Mouse (Mus musculus) lung, postnatal 4 days (tissue): ENCODE data around the gene Ergic1.

ENCODE experiments used
- DNase-seq, 2 experiments: peaks; one replicate each; pipeline ENCODE4 v3.0.0; 2021

Gene Ergic1

DNA sequence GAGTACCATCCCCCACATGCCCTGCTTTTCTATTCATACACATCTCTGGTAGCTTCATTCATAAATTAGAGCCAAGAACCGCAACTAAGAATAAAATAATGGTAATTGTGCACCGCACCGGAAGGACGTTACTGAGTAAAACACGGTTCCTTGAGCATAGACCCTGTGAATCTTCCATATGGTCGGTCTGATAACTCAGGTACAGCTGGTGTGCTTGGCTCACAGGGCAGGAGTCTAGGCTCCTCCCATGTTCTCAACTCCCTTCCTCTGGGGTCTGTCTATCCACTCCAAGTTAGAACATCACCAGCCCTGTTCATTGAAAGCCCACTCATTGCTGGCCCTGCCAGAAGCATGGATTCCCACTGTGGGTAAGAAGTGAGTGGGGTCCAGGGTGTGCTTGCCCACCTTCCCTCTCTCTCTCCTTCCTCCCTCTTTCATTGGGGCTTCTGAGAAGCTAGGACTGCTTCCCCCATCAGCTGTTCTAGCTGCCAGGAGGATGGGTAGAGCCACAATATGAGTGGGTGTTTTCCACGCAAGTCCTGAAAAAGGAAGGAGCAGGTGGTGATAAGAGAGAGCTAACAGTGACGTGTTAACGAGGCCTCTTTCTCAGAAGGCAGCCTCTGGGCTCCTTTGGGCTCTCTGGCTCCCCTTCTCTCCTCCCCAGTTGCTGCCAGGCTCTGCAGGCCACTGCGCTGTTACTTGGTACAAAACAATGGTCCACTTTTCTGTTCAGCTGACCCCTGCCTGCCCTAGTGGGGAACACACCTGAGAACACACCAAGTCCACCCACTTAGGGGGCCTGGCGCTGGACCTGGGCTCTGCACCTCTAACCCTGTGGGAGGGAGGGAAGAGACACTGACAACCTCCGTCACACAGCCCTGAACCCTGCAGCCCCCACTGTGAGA, 14.7 kb downstream of the Ergic1 start:
- no peak for DNase-seq

- DNase-seq, result peak; percentile 50 to 73
Measured at GRCm38 (mm10) chr17:26576833-26577232, 15.5 kb downstream of the Ergic1 start.

- no peak for DNase-seq
Measured at GRCm38 (mm10) chr17:26577309-26577708, 16.0 kb downstream of the Ergic1 start.

GRCm38 (mm10) chr17:26578162-26578561, 16.9 kb downstream of the Ergic1 start:
- no peak for DNase-seq

DNA sequence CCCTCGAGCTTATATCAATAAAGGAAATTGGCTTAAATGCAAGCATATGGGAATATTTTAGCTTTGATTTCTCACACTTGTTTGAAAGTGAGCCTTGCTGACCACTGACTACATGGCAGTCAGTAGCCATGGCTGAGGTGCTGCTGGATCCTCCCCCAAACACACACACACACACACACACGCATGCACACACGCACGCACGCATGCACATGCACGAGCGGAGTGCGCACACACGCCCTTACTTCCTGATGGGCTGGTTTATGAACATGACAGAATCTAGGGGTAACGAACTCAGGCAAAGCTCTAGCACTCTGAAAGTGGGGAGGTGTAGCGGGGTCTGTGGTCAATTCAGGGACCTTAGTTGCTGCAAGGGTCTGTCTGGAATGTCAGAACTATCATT, 17.5 kb downstream of the Ergic1 start:
- no peak for DNase-seq

DNA sequence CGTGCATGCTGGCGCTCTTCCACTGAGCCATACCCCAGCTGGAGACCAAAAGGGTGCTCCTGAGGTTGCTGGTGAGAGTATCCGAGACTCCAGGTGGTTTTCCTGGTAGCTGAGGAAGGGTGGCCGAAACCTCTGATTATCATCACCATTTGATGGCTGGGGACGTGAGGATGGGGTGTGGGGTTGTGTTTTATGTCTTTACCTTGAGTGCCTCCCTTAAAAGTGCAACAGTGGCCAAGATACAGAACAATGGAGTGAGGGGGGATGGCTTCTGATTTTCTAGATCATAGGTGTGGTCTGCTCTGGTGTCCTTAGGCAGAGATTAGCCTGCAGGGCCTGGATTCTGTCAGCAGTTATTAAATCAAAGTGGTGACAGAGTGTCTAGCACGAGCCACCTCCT, 18.1 kb downstream of the Ergic1 start:
- DNase-seq, result no peak

- no peak for DNase-seq
Measured at GRCm38 (mm10) chr17:26580873-26581401, 19.6 kb downstream of the Ergic1 start.

DNA sequence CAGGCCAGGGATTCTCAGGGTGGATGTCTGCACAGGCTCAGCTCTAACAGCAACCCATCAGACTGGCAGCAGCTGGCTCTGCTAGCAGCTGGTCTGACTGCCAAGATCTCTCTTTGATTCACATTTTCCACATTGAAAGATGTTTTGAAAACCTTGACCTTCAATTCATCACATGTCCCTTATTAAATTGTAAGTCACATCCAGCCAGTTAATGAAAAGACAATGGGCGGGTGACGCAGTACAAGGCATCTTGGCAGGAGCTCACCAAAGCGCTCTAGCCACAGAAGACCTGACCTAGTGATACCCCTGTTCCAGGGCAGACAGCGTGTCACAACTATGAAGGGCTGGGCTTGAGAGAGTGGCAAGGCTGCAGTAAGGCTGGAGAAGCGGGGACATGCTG, 21.0 kb downstream of the Ergic1 start:
- peak; percentile 70 to 85 for DNase-seq

DNA sequence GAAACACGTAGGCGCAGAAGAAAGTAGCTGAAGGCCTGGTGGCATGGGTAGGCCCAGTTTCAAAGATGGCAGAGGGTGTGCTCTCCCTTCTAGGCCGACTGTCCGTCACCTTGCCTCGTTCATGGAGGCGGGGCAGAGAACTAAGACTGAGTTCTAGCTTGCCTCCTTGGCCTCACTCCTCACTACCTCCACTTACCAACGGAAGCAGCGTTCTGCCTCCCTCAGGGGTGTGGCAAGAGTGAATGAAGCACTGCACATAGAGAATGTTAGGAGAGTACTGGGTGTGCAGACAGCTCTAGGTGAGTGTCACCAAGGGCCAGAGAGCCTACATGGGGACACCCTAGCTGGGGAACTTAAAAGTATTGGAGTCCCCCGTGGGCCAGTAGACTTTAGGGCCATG, 21.8 kb downstream of the Ergic1 start:
- DNase-seq, result no peak

- peak; percentile 60 to 75 for DNase-seq
Measured at GRCm38 (mm10) chr17:26583606-26584005, 22.3 kb downstream of the Ergic1 start.

DNA sequence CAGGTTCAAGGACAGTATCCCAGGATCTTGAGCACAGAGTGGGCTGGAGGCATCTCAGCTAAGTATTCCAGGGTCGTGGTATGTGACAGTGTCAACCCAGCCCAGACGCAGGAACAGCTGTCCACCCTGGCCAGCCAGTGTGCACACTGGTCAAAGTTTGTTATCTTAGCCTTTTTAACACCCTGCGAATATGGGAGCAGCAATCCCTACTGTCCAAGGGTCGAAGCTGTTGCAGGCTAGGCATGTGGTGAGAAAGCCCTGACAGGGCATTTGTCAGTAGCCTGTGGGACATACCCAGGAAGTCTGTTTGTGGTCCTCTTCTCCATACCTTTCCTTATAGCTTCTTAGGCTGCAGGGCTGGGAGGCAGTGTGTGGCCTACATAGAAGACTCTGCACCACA, 22.8 kb downstream of the Ergic1 start:
- DNase-seq, result peak in 1 of 2 experiments; percentile 56

DNA sequence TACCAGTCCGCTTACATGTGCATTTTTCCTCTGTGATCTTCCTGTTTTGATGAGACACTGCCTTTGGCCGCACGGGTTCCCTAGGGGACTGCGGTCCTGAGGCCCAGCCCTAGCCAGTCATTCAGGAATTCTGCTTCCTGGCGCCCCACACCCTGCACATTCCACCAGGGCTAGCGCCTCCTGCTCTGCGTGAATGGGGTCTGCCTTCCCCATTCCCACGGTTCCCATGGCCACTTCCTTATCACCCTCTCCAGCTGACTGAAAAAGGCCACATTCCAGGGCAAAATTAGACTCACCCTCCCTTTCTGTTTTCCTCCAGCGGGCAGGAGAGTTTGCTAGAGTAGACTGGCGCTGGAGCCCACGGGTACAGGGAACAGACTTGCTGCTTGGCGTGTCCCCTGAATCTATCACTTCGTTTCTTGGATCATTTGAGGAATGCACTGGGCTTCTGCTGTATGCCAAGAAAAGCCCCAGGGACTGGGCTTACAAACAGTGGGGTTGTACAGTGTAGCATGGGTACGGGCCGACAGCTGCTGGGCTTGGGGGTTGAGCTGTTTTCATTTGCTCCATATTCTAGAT, 23.4 kb downstream of the Ergic1 start:
- DNase-seq, result peak; percentile 86 to 94

DNA sequence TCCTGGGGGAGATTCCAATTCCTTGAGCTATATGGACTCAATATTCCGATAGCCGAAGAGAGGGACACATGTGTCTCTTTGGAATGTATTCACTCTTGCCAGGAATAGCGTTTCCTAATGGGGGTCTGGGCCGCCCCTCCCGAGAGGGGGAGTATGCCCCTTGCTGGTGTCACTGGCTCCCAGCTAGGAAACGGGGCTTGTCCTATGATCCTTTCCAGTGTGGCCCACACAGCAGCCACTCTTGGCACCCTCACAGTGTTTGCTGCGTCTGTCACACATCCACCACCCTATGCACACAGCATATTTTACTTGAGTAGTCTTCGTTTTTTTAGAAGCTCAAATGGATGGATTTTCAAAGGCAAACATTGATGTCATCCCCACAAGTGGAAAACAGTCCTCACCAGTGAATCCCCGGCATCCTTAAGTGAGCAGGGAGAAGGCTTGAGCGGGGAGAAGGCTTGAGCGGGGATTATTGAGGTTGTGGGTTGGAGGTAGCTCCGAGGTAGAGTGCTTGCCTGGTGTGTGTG, 26.7 kb downstream of the Ergic1 start:
- DNase-seq, result peak in 1 of 2 experiments; percentile 67

DNA sequence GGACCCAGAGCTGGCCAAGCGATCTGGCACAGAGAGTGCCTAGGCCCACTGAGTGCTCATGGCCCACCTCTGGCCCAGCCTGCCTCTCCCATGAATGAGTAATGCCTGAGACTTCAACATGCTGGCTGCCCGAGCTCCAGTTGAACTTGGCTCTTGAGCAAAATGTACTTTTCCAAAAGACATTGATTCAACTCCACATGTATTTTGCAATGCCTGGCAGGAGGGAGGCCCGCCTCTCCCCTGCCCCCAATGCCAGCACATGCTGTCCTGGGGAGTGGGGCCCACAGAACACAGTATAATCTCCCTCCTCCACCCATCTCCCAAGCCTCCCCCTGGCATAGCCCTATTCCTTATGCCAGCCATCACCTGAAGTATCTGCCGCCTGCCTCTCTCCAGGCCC, 31.2 kb downstream of the Ergic1 start:
- peak; percentile 39 to 68 for DNase-seq

DNA sequence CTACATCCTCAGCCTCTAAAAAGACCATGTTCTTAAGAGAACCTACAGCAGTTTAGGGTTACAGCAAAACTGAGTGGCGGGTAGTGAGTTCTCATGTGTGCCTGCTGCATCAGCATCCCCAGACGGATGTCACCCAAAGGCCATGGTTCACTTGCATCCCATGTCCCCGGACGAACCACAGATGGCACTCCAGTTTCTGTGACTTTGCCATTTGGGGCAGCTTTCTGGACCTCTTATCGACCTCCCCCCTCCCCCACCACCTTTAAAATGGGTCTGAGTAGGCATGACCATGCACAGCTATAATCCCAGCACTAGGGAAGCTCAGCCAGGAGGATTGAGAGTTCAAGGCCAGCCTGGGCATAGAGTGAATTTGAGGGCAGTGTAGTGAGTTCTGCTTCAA, 31.9 kb downstream of the Ergic1 start:
- no peak for DNase-seq

GRCm38 (mm10) chr17:26594171-26594570, 32.9 kb downstream of the Ergic1 start:
- DNase-seq, result peak in 1 of 2 experiments; percentile 21

- DNase-seq, result peak in 1 of 2 experiments; percentile 18
Measured at GRCm38 (mm10) chr17:26594958-26595357, 33.7 kb downstream of the Ergic1 start.

GRCm38 (mm10) chr17:26595448-26596167, 34.3 kb downstream of the Ergic1 start:
- peak; percentile 43 to 74 for DNase-seq

GRCm38 (mm10) chr17:26596168-26596658, 34.9 kb downstream of the Ergic1 start:
- DNase-seq, result peak; percentile 62 to 70

GRCm38 (mm10) chr17:26596856-26597481, 35.7 kb downstream of the Ergic1 start:
- peak in 1 of 2 experiments; percentile 38 for DNase-seq

- DNase-seq, result no peak
Measured at GRCm38 (mm10) chr17:26598845-26599244, 37.6 kb downstream of the Ergic1 start.

- peak; percentile 50 to 66 for DNase-seq
Measured at GRCm38 (mm10) chr17:26600913-26601447, 39.7 kb downstream of the Ergic1 start.
